Mouse (Mus musculus): Measurements from ENCODE around the gene Pi4kb.

- TF ChIP-seq CTCF (IDR thresholded peaks at IDR 0.05; ENCODE audit: low read depth) (no peak), EP300 (optimal IDR thresholded peaks at IDR 0.05) (no peak)
These were observed 73.4 kb downstream of the Pi4kb start for GRCm38 (mm10) chr3:95047914-95048313.
